In the genomic region with DNA sequence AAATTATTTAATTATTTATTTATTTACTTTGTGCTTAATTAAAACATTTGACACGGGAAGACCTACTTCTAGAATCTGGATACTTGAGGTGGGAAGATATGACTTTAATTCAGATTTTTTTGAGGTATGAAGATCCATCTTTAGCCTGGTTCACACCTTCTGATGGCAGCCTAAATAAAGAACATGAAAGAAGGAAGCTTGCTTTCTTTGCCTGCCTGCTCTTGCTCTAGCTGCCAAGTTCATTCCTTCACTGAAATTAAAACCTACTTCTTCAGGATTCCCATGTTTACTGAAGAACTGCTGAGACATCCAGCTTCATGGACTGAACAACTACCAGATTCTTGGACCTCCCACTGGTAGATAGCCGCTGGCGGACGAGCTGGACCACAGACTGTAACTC, we compare ENCODE assay signal across 20 mouse cellular contexts. TPM values are rescaled to one million over a fixed set of nuclear protein-coding genes. Genes with fewer than 3 reads are reported as not detected.
DNase-seq lines count a peak whose midpoint lies in the region; TF ChIP-seq lines count a peak whose summit lies in the region.
"Had no signal": no experiment of that assay in that cellular context is flagged by ENCODE, and none has a peak within 500 bp of the region (broad histone marks: within the 10 kb centered on the region; RNA-seq: fewer than 3 reads in every experiment).

No protein-coding gene starts in this region.

- no peak overlapping the region for H3K4me3 ChIP-seq in left cerebral cortex, adult 2 months
- H3K4me3 ChIP-seq: embryonic facial prominence, embryonic 10.5 days; embryonic facial prominence, embryonic 12.5 days; forebrain, embryonic 13.5 days; forebrain, embryonic 15.5 days had no signal

- peak; percentile 14 to 35 for DNase-seq in frontal cortex, adult 2 months (ENCODE audit: extremely low spot score in 1 of 2, low spot score in 1 of 2)
- DNase-seq in frontal cortex, postnatal 25 days (ENCODE audit: low spot score in 2 of 2), result no peak
- DNase-seq in left cerebral cortex, adult 11 months (ENCODE audit: low spot score), result peak; percentile 16
- DNase-seq in left cerebral cortex, adult 2 months (ENCODE audit: extremely low spot score in 1 of 2, low spot score in 2 of 2), result no peak
- DNase-seq in right cerebral cortex, adult 2 months (ENCODE audit: low spot score in 2 of 2), result peak; percentile 5 to 11
- no peak for DNase-seq in right cerebral cortex, postnatal 10 days (ENCODE audit: low spot score in 2 of 2)
- peak; percentile 53 for DNase-seq in telencephalon, adult 2 months (ENCODE audit: low read depth, low spot score)
- no peak for DNase-seq in thymus, adult 18-20 months
- DNase-seq: adrenal gland, adult 2 months; adrenal gland, postnatal 10 days; adrenal gland, postnatal 25 days; cerebellum, adult 11-12 months; cerebellum, adult 2 months; cerebellum, adult 9-10 months; cerebellum, postnatal 10 days; cerebellum, postnatal 25 days had no signal

- TF ChIP-seq CTCF in left cerebral cortex, adult 2 months (IDR thresholded peaks at IDR 0.05), result no peak

- intact Hi-C loops in left cerebral cortex, adult 2 months (cut with DNase I), result no loop called here

- no peak overlapping the region for H3K27ac ChIP-seq in left cerebral cortex, adult 2 months
- H3K27ac ChIP-seq: embryonic facial prominence, embryonic 10.5 days; embryonic facial prominence, embryonic 12.5 days; forebrain, embryonic 13.5 days; forebrain, embryonic 15.5 days had no signal

RNA-seq across cellular contexts. Expression of a gene that starts 36.1 kb away (rescaled TPM):
- polyA plus RNA-seq in frontal cortex, adult 2 months (2012; rRNA removed), result 12.4 and 20.9 TPM in 2 replicates
- 1 to 10 TPM; 9.3 to 9.4 TPM for total RNA-seq in left cerebral cortex, adult 2 months (2021)

RNA-seq across cellular contexts. Expression of a gene that starts 36.2 kb away (rescaled TPM):
- polyA plus RNA-seq in frontal cortex, adult 2 months (2012; rRNA removed), result 32.4 and 36.4 TPM in 2 replicates
- total RNA-seq in left cerebral cortex, adult 2 months (2021), result 10 to 100 TPM; 32.1 to 36.1 TPM

RNA-seq across cellular contexts. Expression of a gene that starts 50.9 kb away (rescaled TPM):
- 159 and 176 TPM in 2 replicates for polyA plus RNA-seq in frontal cortex, adult 2 months (2012; rRNA removed)
- 10 to 100 TPM; 95.4 to 99.5 TPM for total RNA-seq in left cerebral cortex, adult 2 months (2021)

Comparison
In these comparisons a context has a peak if more than half of its experiments do, and no peak if none do; other contexts are left out.
1. DNase-seq: peak in frontal cortex, adult 2 months (2 of 2), left cerebral cortex, adult 11 months (single experiment), right cerebral cortex, adult 2 months (2 of 2) and telencephalon, adult 2 months (single experiment); none in frontal cortex, postnatal 25 days (0 of 2), left cerebral cortex, adult 2 months (0 of 2), right cerebral cortex, postnatal 10 days (0 of 2) and thymus, adult 18-20 months (0 of 2).